Mouse (Mus musculus) lung, adult 2 months (tissue): ENCODE results near the gene Smim4.

Source experiments
- CTCF ChIP-seq: fragments of 200-500 bp; IDR thresholded peaks from 2 replicates; pipeline ENCODE4 v1.5.1; 2011; ENCODE audit warnings: mild to moderate bottlenecking, low read length, control low read depth; ENCODE audit not compliant: insufficient read depth
- POLR2A ChIP-seq: fragments of 200-500 bp; IDR thresholded peaks from 2 replicates; pipeline ENCODE4 v1.6.1; 2011; ENCODE audit warnings: low read depth, mild to moderate bottlenecking, control low read depth, low read length, borderline replicate concordance; ENCODE audit errors: extremely low read depth

- no peak for TF ChIP-seq CTCF
- TF ChIP-seq POLR2A, result no peak
These were observed 83.5 kb downstream of the Smim4 start for GRCm38 (mm10) chr14:31045296-31045695.
